Comparison of ENCODE assay signal across 8 mouse cellular contexts in the genomic region with DNA sequence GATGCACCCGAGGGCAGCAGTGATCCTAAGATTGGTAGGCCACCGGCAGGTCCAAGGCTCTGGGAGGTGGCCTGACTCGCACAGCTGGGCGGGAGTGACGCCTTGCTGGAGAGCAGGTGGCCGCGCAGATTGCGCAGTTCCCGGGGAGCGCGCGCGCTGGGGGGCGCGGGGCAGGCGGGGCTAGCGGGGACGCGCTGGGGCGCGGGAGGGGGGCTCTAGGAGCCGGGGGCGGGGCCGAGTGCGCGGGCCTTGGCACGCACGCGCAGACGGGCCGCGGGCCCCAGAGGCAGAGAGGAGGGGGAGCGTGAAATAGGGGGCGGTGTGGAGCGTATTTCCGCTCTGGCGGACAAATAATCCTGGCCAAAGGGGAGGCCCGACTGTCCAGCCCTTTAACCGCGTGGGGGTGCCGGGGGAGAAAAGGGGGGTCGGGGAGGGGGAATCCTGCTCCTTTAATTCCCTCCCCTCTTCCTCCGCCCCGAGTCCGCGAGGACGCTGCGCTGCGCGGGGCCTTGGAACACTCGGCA. TPM values are rescaled to one million over a fixed set of nuclear protein-coding genes. Genes with fewer than 3 reads are reported as not detected.
DNase-seq lines count a peak whose midpoint lies in the region.

No protein-coding gene starts in this region.

- no peaks in the 10 kb centered on the region for H3K9me3 ChIP-seq in megakaryocyte, embryonic 14.5 days

- H3K4me3 ChIP-seq in megakaryocyte, embryonic 14.5 days (replicated peaks) = peak overlapping the region; percentile 95

- peaks cover 10% of the 10 kb centered on the region for H3K36me3 ChIP-seq in megakaryocyte, embryonic 14.5 days (replicated peaks; ENCODE audit: low read length)

- DNase-seq in adrenal gland, adult (ENCODE audit: inconsistent age in 2 of 2, low spot score in 1 of 2) = peak; percentile 96 to 98
- peak; percentile 94 for DNase-seq in embryo, embryonic 10 days (ENCODE audit: low spot score)
- peak; percentile 96 for DNase-seq in gastrocnemius, postnatal 10 days
- peak; percentile 93 for DNase-seq in induced T-regulatory cell, adult 2 months (ENCODE audit: low read depth)
- peak; percentile 83 to 94 for DNase-seq in left cerebral cortex, adult 9 months (ENCODE audit: low spot score in 2 of 2)
- peak; percentile 88 to 89 for DNase-seq in right cerebral cortex, adult 2 months (ENCODE audit: low spot score in 2 of 2)
- peak; percentile 86 for DNase-seq in urinary bladder, postnatal 10 days (ENCODE audit: low spot score)

- H3K27me3 ChIP-seq in megakaryocyte, embryonic 14.5 days (replicated peaks) = no peaks in the 10 kb centered on the region

- peaks cover 68% of the 10 kb centered on the region for H3K4me1 ChIP-seq in megakaryocyte, embryonic 14.5 days

RNA-seq across cellular contexts. Expression of a gene that starts 3.9 kb away (rescaled TPM):
- total RNA-seq in gastrocnemius, postnatal 10 days (2021) = 1 to 10 TPM; 4.3 to 5.6 TPM
- polyA plus RNA-seq in megakaryocyte, embryonic 14.5 days (2012; ENCODE audit: insufficient read depth, low replicate concordance) = 3.0 and 6.0 TPM in 2 replicates

RNA-seq across cellular contexts. Expression of a gene that starts 4.1 kb away (rescaled TPM):
- 10 to 100 TPM; 40.9 to 53.7 TPM for total RNA-seq in gastrocnemius, postnatal 10 days (2021)
- polyA plus RNA-seq in megakaryocyte, embryonic 14.5 days (2012; ENCODE audit: insufficient read depth, low replicate concordance) = 356 and 543 TPM in 2 replicates

RNA-seq across cellular contexts. Expression of a gene that starts 12.3 kb away (rescaled TPM):
- total RNA-seq in gastrocnemius, postnatal 10 days (2021) = not detected
- polyA plus RNA-seq in megakaryocyte, embryonic 14.5 days (2012; ENCODE audit: insufficient read depth, low replicate concordance) = not detected in 2 replicates

RNA-seq across cellular contexts. Expression of a gene that starts 14.9 kb away (rescaled TPM):
- total RNA-seq in gastrocnemius, postnatal 10 days (2021) = 1 to 10 TPM; 4.6 to 7.3 TPM
- polyA plus RNA-seq in megakaryocyte, embryonic 14.5 days (2012; ENCODE audit: insufficient read depth, low replicate concordance) = 6.7 and 15.4 TPM in 2 replicates

RNA-seq across cellular contexts. Expression of a gene that starts 20.1 kb away (rescaled TPM):
- total RNA-seq in gastrocnemius, postnatal 10 days (2021) = not detected
- polyA plus RNA-seq in megakaryocyte, embryonic 14.5 days (2012; ENCODE audit: insufficient read depth, low replicate concordance) = not detected in 2 replicates

Comparison
In these comparisons a context has a peak if more than half of its experiments do, and no peak if none do; other contexts are left out.
1. Peak in every context shown above with its lines: DNase-seq and H3K4me3 ChIP-seq.